Mouse (Mus musculus): ENCODE measurements around the gene Zfp335.

Gene Zfp335

GRCm38 (mm10) chr2:164911086-164912048 lies at the start of gene Zfp335:
Gene Zfp335, minus strand, starts transcription at chr2:164911757.
- peak; percentile 91 for DNase-seq (ENCODE audit: low spot score)

GRCm38 (mm10) chr2:164960716-164961441 lies 49.3 kb upstream of the Zfp335 start, which contains the start of gene Slc12a5:
Gene Slc12a5, plus strand, starts transcription at chr2:164960802.
- peak; percentile 50 for DNase-seq (ENCODE audit: low spot score)

- DNase-seq (ENCODE audit: low spot score): no peak
These were observed 46.2 kb upstream of the Zfp335 start for GRCm38 (mm10) chr2:164957548-164958315.

- DNase-seq (ENCODE audit: low spot score): no peak
These were observed 44.6 kb upstream of the Zfp335 start for GRCm38 (mm10) chr2:164956195-164956594.

- no peak for DNase-seq (ENCODE audit: low spot score)
These were observed 44.2 kb upstream of the Zfp335 start for GRCm38 (mm10) chr2:164955725-164956124.

GRCm38 (mm10) chr2:164953224-164953623 lies 41.7 kb upstream of the Zfp335 start:
- peak; percentile 79 for DNase-seq (ENCODE audit: low spot score)

GRCm38 (mm10) chr2:164952448-164952847 lies 40.9 kb upstream of the Zfp335 start:
- DNase-seq (ENCODE audit: low spot score): no peak

GRCm38 (mm10) chr2:164951745-164952144 lies 40.2 kb upstream of the Zfp335 start:
- DNase-seq (ENCODE audit: low spot score): no peak

GRCm38 (mm10) chr2:164950501-164950900 lies 38.9 kb upstream of the Zfp335 start:
- DNase-seq (ENCODE audit: low spot score): no peak

GRCm38 (mm10) chr2:164948962-164949361 lies 37.4 kb upstream of the Zfp335 start:
- DNase-seq (ENCODE audit: low spot score): no peak

- DNase-seq (ENCODE audit: low spot score): no peak
These were observed 36.4 kb upstream of the Zfp335 start for GRCm38 (mm10) chr2:164947930-164948329.

- DNase-seq (ENCODE audit: low spot score): no peak
These were observed 35.9 kb upstream of the Zfp335 start for GRCm38 (mm10) chr2:164947506-164947905.

- no peak for DNase-seq (ENCODE audit: low spot score)
These were observed 31.2 kb upstream of the Zfp335 start for GRCm38 (mm10) chr2:164942692-164943290.

GRCm38 (mm10) chr2:164940140-164940830 lies 28.7 kb upstream of the Zfp335 start, which contains the start of gene Mmp9:
Gene Mmp9, plus strand, starts transcription at chr2:164940780.
- no peak for DNase-seq (ENCODE audit: low spot score)

GRCm38 (mm10) chr2:164939106-164939505 lies 27.5 kb upstream of the Zfp335 start:
- DNase-seq (ENCODE audit: low spot score): no peak

- no peak for DNase-seq (ENCODE audit: low spot score)
These were observed 26.9 kb upstream of the Zfp335 start for GRCm38 (mm10) chr2:164938146-164939091.

- DNase-seq (ENCODE audit: low spot score): no peak
These were observed 24.4 kb upstream of the Zfp335 start for GRCm38 (mm10) chr2:164935991-164936390.

GRCm38 (mm10) chr2:164933534-164933933 lies 22.0 kb upstream of the Zfp335 start:
- DNase-seq (ENCODE audit: low spot score): no peak

GRCm38 (mm10) chr2:164930706-164931581 lies 19.4 kb upstream of the Zfp335 start:
- no peak for DNase-seq (ENCODE audit: low spot score)

All from urinary bladder, postnatal 25 days (tissue).